Mouse (Mus musculus) thymus, adult 2 months (tissue): Measurements from ENCODE around the gene Gtf2ird1.

Experiments used
- CTCF ChIP-seq: fragments of 200-500 bp; IDR thresholded peaks from 2 replicates; pipeline ENCODE4 v1.5.1; 2012; ENCODE audit warnings: mild to moderate bottlenecking, control low read depth, low read length, moderate library complexity, borderline replicate concordance; ENCODE audit not compliant: control insufficient read depth, poor library complexity, insufficient read depth; ENCODE audit errors: extremely low read depth
- POLR2A ChIP-seq: fragments of 200-500 bp; IDR thresholded peaks from 2 replicates; pipeline ENCODE4 v1.6.1; 2012; ENCODE audit warnings: mild to moderate bottlenecking, low read length, control low read depth, moderate library complexity; ENCODE audit not compliant: control insufficient read depth, poor library complexity, insufficient read depth; ENCODE audit errors: extremely low read depth

- TF ChIP-seq CTCF (no peak), POLR2A (no peak)
Observed at GRCm38 (mm10) chr5:134462731-134463130, 6.2 kb upstream of the Gtf2ird1 start.
